Mouse (Mus musculus) limb, embryonic 12.5 days (tissue): ENCODE data around the gene 1300017J02Rik. TPM values are rescaled to one million over a fixed set of nuclear protein-coding genes. Genes with fewer than 3 reads are reported as not detected.

Experiments
- ATAC-seq: fragments of 200-750 bp; cut with Nextera tagmentation; 2 replicates; pipeline ENCODE4 v1.8.0; 2017; ENCODE audit warnings: low read depth, moderate TSS enrichment; ENCODE audit not compliant: insufficient number of reproducible peaks, insufficient read depth, low FRiP score, low TSS enrichment
- H3K27ac ChIP-seq: fragments of 300-500 bp; sonication (generic); 2 replicates; pipeline ENCODE4 v1.5.1; 2016; ENCODE audit warnings: mild to moderate bottlenecking, moderate library complexity
- H3K27me3 ChIP-seq: fragments of 300-500 bp; sonication (generic); 2 replicates; pipeline ENCODE4 v1.6.1; 2016; ENCODE audit warnings: mild to moderate bottlenecking, moderate library complexity
- H3K36me3 ChIP-seq: fragments of 300-500 bp; sonication (generic); 2 replicates; pipeline ENCODE4 v1.6.1; 2016; ENCODE audit warnings: mild to moderate bottlenecking, moderate library complexity
- H3K4me1 ChIP-seq: fragments of 300-500 bp; sonication (generic); replicated peaks from 2 replicates; pipeline ENCODE4 v1.6.1; 2016
- H3K4me2 ChIP-seq: fragments of 300-500 bp; sonication (generic); 2 replicates; pipeline ENCODE4 v1.6.1; 2016; ENCODE audit warnings: mild to moderate bottlenecking, moderate library complexity
- H3K4me3 ChIP-seq: fragments of 300-500 bp; sonication (generic); replicated peaks from 2 replicates; pipeline ENCODE4 v1.5.1; 2016; ENCODE audit warnings: mild to moderate bottlenecking
- H3K9ac ChIP-seq: fragments of 300-500 bp; sonication (generic); replicated peaks from 2 replicates; pipeline ENCODE4 v1.6.1; 2016; ENCODE audit warnings: mild to moderate bottlenecking, moderate library complexity
- H3K9me3 ChIP-seq: fragments of 300-500 bp; sonication (generic); 2 replicates; pipeline ENCODE4 v1.6.1; 2016; ENCODE audit warnings: mild to moderate bottlenecking, moderate library complexity
- whole genome bisulfite sequencing: fragments of 180-500 bp; shearing (Covaris S2); methylation state at CpG from one replicate; pipeline ENCODE4 v1.1.7; 2016; 5-methylcytosine and 5-hydroxymethylcytosine counted together
- polyA plus RNA-seq: library from polyadenylated mRNA; unstranded; fragments of >200 nt; fragmentation: Nextera tagmentation; extraction: Ambion mirVana; gene quantifications from 2 replicates; pipeline ENCODE4 v1.2.1, GENCODE M21; 2016

The 1300017J02Rik gene
- polyA plus RNA-seq, 1 experiment from 2014 or later = 3.8 TPM

- Histone ChIP-seq H3K9me3 (no peaks in the 10 kb centered on the region), H3K4me3 (no peak overlapping the region), H3K4me2 (no peak overlapping the region), H3K27me3 (no peaks in the 10 kb centered on the region), H3K9ac (no peak overlapping the region), H3K4me1 (no peaks in the 10 kb centered on the region), H3K36me3 (no peaks in the 10 kb centered on the region), H3K27ac (no peak overlapping the region)
- ATAC-seq = no peak
- WGBS = 30% methylated on average over 4 of the region's 4 CpGs
These were observed 33.8 kb downstream of the 1300017J02Rik start for GRCm38 (mm10) chr9:103271104-103271503.

- 85% methylated on average over 4 of the region's 4 CpGs for WGBS
- ATAC-seq = no peak
These were observed 39.1 kb downstream of the 1300017J02Rik start for GRCm38 (mm10) chr9:103265778-103266177.

DNA sequence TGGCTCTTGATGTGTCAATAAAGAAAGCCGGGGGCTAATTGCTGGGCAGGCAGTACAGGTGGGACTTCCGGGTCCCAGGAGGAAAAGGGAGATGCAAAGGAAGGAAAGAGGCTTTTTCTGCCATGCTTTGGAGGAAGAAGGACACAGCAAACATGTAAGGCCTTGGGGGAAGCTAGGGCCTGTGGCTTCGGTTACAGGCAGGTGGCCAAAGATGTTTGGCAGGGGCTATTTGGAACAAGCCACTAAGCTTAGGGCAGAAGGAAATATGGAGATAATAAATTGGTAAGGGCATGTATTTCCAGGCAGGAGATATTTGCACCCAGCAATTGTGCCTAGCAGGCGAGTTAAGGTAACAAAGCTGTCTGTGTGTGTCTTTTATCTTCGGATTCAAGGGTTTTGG, 52.0 kb downstream of the 1300017J02Rik start:
- H3K36me3 ChIP-seq = no peaks in the 10 kb centered on the region
- H3K9me3 ChIP-seq = no peaks in the 10 kb centered on the region
- H3K4me3 ChIP-seq = no peak overlapping the region
- H3K27me3 ChIP-seq = no peaks in the 10 kb centered on the region
- WGBS = 82% methylated on average over 5 of the region's 5 CpGs
- no peak overlapping the region for H3K4me2 ChIP-seq
- H3K4me1 ChIP-seq = no peaks in the 10 kb centered on the region
- no peak overlapping the region for H3K27ac ChIP-seq
- ATAC-seq = no peak
- no peak overlapping the region for H3K9ac ChIP-seq

More at GRCm38 (mm10) chr9:103265778-103266177, 39.1 kb downstream of the 1300017J02Rik start:
- Histone ChIP-seq H3K27ac (no peak overlapping the region), H3K9ac (no peak overlapping the region), H3K4me3 (no peak overlapping the region), H3K9me3 (no peaks in the 10 kb centered on the region), H3K36me3 (no peaks in the 10 kb centered on the region), H3K4me2 (no peak overlapping the region), H3K4me1 (no peaks in the 10 kb centered on the region), H3K27me3 (no peaks in the 10 kb centered on the region)

GRCm38 (mm10) chr9:103248618-103249017, 56.3 kb downstream of the 1300017J02Rik start:
- Histone ChIP-seq H3K4me1 (no peaks in the 10 kb centered on the region), H3K27ac (no peak overlapping the region), H3K27me3 (no peaks in the 10 kb centered on the region), H3K4me2 (no peak overlapping the region), H3K36me3 (no peaks in the 10 kb centered on the region), H3K9me3 (no peaks in the 10 kb centered on the region), H3K4me3 (no peak overlapping the region), H3K9ac (no peak overlapping the region)
- no peak for ATAC-seq
- WGBS = 50% methylated on average over 4 of the region's 4 CpGs

- Histone ChIP-seq H3K27ac (no peak overlapping the region), H3K4me1 (no peaks in the 10 kb centered on the region), H3K9me3 (no peaks in the 10 kb centered on the region), H3K27me3 (no peaks in the 10 kb centered on the region), H3K36me3 (no peaks in the 10 kb centered on the region), H3K9ac (no peak overlapping the region), H3K4me2 (no peak overlapping the region), H3K4me3 (no peak overlapping the region)
- 87% methylated on average over 8 of the region's 8 CpGs for WGBS
- ATAC-seq = no peak
These were observed 58.2 kb downstream of the 1300017J02Rik start for GRCm38 (mm10) chr9:103246526-103247168.

DNA sequence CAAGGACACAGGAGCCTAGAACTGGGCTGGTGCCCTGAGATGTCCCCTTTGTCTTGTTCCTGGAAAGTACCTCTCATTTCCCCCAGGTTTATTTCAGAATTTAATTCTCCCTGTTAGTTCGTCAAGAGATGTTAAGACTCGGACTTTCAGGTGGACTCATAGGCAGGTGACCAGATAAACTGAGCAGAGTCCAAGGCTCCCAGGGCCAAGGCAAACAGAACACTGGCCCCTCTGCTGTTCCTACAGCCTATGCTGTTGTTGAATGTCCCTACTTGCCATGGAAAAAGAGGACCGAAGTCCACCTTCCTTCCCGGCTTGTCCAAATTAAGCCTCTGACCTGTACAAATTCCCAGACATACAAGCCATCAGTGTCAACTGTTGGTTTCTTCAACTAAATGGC, 61.2 kb downstream of the 1300017J02Rik start:
- H3K36me3 ChIP-seq = no peaks in the 10 kb centered on the region

DNA sequence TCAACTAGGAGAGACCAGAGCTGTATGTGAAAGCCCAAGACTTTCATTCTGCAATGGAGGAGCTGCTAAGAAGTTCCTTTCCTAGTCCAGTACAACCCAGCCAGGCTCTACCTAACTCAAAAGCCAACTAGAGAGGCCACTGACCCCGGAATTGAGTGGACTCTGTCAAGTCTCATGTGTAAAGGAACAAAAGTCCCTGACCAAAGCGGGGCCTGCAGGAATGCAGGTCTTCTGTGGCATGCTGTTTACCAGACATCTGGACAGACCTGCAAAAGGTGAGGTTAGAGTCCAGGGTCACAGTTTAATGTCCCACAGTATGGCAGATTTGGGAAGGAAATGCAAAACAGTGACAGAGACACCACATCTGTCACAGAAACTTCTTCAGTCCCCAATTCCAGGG, 63.7 kb downstream of the 1300017J02Rik start:
- H3K4me1 ChIP-seq = no peaks in the 10 kb centered on the region
- no peaks in the 10 kb centered on the region for H3K9me3 ChIP-seq
- WGBS = 78% methylated on average over 2 of the region's 2 CpGs
- no peak overlapping the region for H3K4me2 ChIP-seq
- H3K27me3 ChIP-seq = no peaks in the 10 kb centered on the region
- ATAC-seq = no peak
- H3K9ac ChIP-seq = no peak overlapping the region
- no peak overlapping the region for H3K27ac ChIP-seq
- no peak overlapping the region for H3K4me3 ChIP-seq
- H3K36me3 ChIP-seq = no peaks in the 10 kb centered on the region

More for the DNA sequence above, 61.2 kb downstream of the 1300017J02Rik start:
- ATAC-seq = no peak
- H3K4me2 ChIP-seq = no peak overlapping the region
- 97% methylated on average over 4 of the region's 4 CpGs for WGBS
- H3K27ac ChIP-seq = no peak overlapping the region
- no peak overlapping the region for H3K4me3 ChIP-seq
- H3K9me3 ChIP-seq = no peaks in the 10 kb centered on the region
- H3K4me1 ChIP-seq = no peaks in the 10 kb centered on the region
- no peaks in the 10 kb centered on the region for H3K27me3 ChIP-seq
- no peak overlapping the region for H3K9ac ChIP-seq

DNA sequence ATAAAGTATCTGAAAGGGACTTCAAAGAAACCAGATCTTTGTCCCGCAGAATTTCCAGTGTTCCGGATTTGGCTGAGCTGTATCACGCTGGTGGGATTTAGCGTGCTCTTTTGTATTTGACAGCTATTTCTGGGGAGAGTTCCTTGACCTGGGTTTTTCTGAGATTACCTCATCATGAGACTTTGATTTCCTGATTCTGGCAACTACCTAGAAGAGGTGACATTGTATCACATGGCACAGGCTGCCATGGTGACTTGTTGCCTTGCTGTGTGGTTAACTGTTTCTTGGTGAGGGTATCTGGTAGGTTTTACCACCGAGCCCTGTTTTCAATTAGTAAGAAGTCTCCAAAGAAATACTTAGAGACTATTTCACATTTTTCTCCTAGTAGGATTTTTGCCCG, 65.4 kb downstream of the 1300017J02Rik start:
- no peaks in the 10 kb centered on the region for H3K36me3 ChIP-seq
- ATAC-seq = no peak
- H3K27ac ChIP-seq = no peak overlapping the region
- H3K4me1 ChIP-seq = peaks cover 5% of the 10 kb centered on the region; the same call in 1 of the 2 replicates
- WGBS = 80% methylated on average over 6 of the region's 6 CpGs
- H3K9ac ChIP-seq = no peak overlapping the region
- H3K27me3 ChIP-seq = no peaks in the 10 kb centered on the region
- no peaks in the 10 kb centered on the region for H3K9me3 ChIP-seq
- no peak overlapping the region for H3K4me2 ChIP-seq
- no peak overlapping the region for H3K4me3 ChIP-seq

DNA sequence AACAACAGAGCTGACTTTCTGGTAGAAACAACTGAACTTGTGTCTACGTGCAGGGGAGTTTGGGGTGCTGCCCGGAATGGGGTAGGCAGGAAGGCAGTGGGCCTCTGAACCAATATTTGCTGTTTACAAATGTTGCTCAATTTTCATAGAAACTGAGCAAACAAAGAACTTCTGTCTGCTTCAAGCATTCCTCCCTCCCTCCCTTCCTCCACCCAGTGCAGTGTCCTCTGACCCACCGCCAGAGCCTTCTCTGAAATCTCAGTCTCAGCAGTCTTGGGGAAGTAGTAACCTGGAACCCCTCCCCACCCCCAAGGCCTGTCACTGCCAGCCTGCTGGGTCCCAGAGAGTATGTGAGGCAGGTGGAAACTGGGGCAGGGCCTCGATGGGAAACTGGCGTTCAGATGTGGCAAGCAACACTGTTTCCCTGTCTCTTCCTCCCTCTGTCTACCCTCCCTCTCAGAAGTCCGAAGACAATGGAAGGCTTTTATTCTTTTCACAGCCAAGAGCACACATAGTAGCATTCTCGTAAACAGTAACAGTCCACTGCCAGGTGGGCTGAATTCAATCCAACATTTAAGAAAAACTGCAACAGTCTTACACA, 70.2 kb downstream of the 1300017J02Rik start:
- no peak overlapping the region for H3K4me2 ChIP-seq
- ATAC-seq = no peak
- H3K27me3 ChIP-seq = no peaks in the 10 kb centered on the region
- H3K9ac ChIP-seq = no peak overlapping the region
- H3K9me3 ChIP-seq = no peaks in the 10 kb centered on the region
- no peaks in the 10 kb centered on the region for H3K36me3 ChIP-seq
- peak overlapping the region; percentile 53; the same call in 1 of the 2 replicates for H3K27ac ChIP-seq
- no peak overlapping the region for H3K4me3 ChIP-seq
- peaks cover 10% of the 10 kb centered on the region; the same call in 1 of the 2 replicates for H3K4me1 ChIP-seq
- 62% methylated on average over 7 of the region's 7 CpGs for WGBS

- Histone ChIP-seq H3K27me3 (no peaks in the 10 kb centered on the region), H3K9ac (no peak overlapping the region), H3K4me3 (no peak overlapping the region), H3K4me2 (no peak overlapping the region), H3K9me3 (no peaks in the 10 kb centered on the region), H3K4me1 (peaks cover 10% of the 10 kb centered on the region; the same call in 1 of the 2 replicates), H3K27ac (peak overlapping the region; percentile 53; the same call in 1 of the 2 replicates), H3K36me3 (no peaks in the 10 kb centered on the region)
- no peak for ATAC-seq
- 80% methylated on average over 7 of the region's 7 CpGs for WGBS
These were observed 70.8 kb downstream of the 1300017J02Rik start for GRCm38 (mm10) chr9:103234059-103234458.

DNA sequence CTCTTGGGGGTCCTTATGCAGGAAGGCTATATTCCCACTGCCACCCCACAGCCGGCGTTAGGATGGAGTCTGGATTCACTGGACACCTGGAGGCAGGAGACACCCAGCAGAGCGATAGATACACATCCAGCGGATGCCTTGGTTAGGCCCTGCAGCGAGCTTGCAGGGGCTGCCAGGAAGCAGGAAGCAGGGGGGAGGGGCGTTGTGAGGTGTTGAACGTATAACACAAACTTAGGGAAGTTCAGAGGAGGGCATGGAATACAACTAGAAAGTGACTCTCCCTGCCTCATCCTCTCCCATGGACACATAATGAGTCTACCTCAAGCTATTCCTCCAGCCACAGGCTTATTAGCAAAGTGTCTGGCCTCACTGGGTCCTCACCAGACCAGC, 71.9 kb downstream of the 1300017J02Rik start:
- 61% methylated on average over 7 of the region's 7 CpGs for WGBS

More for the DNA sequence above, 71.9 kb downstream of the 1300017J02Rik start:
- Histone ChIP-seq H3K4me1 (peaks cover 10% of the 10 kb centered on the region; the same call in 1 of the 2 replicates), H3K4me2 (no peak overlapping the region), H3K36me3 (no peaks in the 10 kb centered on the region), H3K27me3 (no peaks in the 10 kb centered on the region), H3K9me3 (no peaks in the 10 kb centered on the region), H3K4me3 (no peak overlapping the region), H3K27ac (no peak overlapping the region), H3K9ac (no peak overlapping the region)
- no peak for ATAC-seq
